Mouse (Mus musculus) fat pad, adult 2 months (tissue): ENCODE data around the gene Gm28036.

ENCODE experiments used
- DNase-seq: peaks from one replicate; pipeline ENCODE4 v3.0.0-alpha.2; 2011; ENCODE audit warnings: low read depth, low spot score; ENCODE audit errors: extremely low read depth

The Gm28036 gene

DNA sequence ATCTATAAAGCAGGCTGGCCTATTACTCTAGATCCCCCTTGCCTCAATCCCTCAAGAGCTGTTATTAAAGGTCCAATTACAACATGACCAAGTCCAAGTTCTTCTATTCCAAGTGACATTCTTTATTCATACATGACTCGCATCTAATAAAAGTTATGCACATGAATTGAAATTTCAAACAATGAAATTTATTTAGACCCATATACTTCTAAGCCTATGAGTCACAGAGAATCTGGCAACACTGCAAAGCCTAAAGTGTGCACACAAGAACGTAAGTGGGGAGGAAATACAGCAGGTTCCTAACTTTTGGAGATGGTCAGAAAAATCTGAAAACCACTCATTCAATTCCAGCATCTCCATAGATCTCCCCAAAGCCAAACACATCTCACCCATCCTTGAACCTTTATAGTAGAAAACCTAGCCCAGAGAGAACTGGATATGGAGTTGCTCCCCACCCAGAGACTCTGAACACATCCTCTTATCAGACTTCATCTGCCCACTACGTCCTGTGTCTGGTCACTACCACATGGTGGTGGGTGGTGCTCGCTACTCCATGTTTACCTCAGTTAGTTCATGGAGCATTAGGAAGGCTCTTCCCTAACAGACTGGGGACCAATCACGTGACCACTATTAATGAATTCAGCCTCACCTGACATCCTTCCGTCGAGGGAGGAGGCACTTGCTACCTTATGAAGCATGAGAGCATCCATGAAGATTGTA is 39.3 kb downstream of the Gm28036 start:
- DNase-seq: no peak

DNA sequence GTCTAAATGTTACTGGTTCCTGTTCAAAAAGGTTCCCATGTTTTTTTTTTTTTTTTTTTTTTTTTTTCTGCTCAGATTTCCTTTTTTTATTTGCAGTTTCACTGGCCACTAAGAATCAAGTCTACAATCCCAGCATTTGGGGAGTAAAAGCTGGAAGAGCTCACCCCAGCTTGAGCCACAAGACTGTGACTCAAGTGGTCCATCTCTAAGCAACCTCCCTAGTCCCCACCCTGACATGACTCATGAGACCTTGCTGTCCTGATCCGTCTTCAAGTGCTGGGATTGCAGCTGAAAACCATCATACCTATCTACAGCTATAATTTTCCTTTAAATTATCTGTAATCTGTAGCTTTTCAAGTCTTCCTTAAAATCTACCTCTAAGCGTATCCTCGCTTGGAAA is 42.4 kb downstream of the Gm28036 start:
- no peak for DNase-seq

- no peak for DNase-seq
Observed at GRCm38 (mm10) chr2:156080391-156080790, 46.5 kb downstream of the Gm28036 start.

GRCm38 (mm10) chr2:156079674-156080073 is 47.2 kb downstream of the Gm28036 start:
- DNase-seq: no peak

DNA sequence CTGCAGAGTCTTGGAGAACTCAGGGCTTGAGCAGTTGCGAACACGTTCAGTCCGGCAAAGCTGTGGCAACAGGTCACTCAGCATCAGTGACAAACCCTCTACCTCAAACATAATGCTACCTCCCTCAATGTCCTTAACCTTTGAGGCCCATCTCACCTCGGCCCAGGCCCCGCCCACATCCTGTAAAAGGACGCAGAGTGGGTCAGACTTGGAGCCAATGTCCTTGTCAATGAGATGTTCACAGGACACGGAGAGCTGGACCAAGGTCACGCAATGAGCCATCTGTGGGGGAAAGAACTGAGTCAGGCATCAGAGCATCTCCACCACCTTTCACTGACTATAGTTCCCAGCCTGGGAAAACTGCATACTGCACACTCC is 47.7 kb downstream of the Gm28036 start:
- DNase-seq: no peak

GRCm38 (mm10) chr2:156078421-156079182 is 48.3 kb downstream of the Gm28036 start:
- DNase-seq: no peak

GRCm38 (mm10) chr2:156077461-156077860 is 49.4 kb downstream of the Gm28036 start:
- no peak for DNase-seq

DNA sequence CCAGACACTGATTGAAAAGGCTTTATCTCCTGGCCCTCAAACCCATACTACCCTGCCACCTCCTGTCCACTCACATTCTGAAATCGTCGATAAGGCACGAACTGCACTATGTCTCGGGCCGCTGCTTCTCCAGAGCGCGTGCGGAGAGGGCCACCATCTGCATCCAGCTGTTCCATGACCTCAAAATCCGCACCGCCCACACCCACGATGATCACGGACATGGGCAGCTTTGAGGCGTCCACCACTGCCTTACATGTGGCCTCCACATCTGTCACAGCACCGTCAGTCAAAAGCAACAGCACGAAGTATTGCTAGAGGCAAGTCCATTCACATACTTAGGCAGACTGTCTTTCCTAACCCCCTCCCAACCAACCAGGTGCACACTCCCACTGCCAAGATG is 53.2 kb downstream of the Gm28036 start:
- DNase-seq: no peak

- no peak for DNase-seq
Observed at GRCm38 (mm10) chr2:156071236-156071635, 55.7 kb downstream of the Gm28036 start.

GRCm38 (mm10) chr2:156067916-156068315 is 59.0 kb downstream of the Gm28036 start:
- no peak for DNase-seq

DNA sequence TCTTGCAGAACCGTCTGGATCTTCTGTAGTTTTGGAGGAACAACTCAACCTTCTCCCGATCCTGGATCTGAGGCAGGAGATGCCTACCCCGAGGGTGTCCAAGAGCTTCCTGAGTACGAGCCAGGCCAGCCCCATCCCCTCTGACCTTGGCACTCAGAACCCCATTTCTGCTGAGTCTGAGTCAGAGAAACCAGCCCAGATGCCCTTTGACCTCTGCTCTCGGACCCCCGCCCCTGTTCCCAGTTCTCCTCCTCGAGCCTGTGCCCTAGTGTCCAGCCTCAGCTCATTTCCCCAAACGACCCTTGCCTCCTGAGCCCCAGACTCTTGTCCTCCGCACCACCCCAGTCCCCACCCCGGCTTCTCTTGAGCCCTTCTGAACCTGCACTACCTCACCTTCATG is 60.8 kb downstream of the Gm28036 start:
- DNase-seq: no peak

- DNase-seq: no peak
Observed at GRCm38 (mm10) chr2:156065099-156066041, 61.5 kb downstream of the Gm28036 start, which contains the start of gene Spag4. Gene Spag4 (plus strand): TSS chr2:156065175.

- no peak for DNase-seq
Observed at GRCm38 (mm10) chr2:156052816-156053215, 74.1 kb downstream of the Gm28036 start, which contains the start of gene Fer1l4. Gene Fer1l4 (minus strand): TSS chr2:156052947.

DNA sequence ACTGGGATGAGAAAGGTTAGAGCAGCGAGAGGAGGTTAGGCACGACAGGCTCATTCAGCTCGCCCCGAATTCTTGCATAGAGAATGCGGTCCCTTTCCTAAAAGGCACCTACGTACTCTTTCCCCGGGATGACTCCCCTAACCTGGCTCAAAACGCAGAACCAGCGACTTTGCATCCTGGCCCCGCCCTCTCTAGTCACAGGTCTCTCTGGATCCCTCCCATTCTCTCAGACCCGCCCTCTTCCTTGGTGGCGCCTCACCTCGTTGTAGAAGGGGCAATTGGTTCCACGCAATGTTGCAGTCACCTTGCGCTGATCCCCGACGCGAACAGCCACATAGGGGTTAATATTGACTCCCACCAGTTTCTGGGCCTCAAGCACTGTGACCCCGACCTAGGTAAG is 79.0 kb downstream of the Gm28036 start:
- no peak for DNase-seq

GRCm38 (mm10) chr2:156042903-156043302 is 84.0 kb downstream of the Gm28036 start:
- DNase-seq: no peak

DNA sequence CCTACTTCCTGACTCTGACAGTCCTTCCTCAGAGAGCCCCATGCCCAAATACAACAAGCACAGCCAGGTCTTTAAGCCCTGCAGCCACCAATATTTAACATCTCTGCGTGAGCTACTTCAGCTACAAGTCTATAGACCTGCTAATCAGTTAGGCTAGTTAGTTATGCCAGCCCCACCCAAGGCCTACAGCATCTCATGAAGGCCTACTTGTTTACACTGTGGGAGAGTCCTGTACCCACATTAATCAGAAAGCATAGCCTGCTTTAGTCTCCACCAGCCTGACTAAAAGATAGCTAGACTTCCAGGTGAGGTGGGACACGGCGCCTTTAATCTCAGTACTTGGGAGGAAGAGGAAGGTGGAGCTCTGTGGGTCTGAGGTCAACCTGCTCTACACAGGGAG is 87.5 kb downstream of the Gm28036 start:
- DNase-seq: no peak

- DNase-seq: no peak
Observed at GRCm38 (mm10) chr2:156025482-156025881, 101.4 kb downstream of the Gm28036 start.
